ENCODE assay signal across 20 mouse cellular contexts in genomic region chrX:168189563-168189962, GRCm38 (mm10).
"Had no signal": no experiment of that assay in that cellular context is flagged by ENCODE, and none has a peak within 500 bp of the region (broad histone marks: within the 10 kb centered on the region; RNA-seq: fewer than 3 reads in every experiment).

No protein-coding gene starts in this region.

- H3K27me3 ChIP-seq: intestine, embryonic 15.5 days; liver, embryonic 13.5 days; lung, embryonic 15.5 days; midbrain, embryonic 15.5 days; neural tube, embryonic 12.5 days had no signal

- H3K36me3 ChIP-seq: intestine, embryonic 15.5 days; kidney, embryonic 15.5 days; liver, embryonic 13.5 days; lung, embryonic 15.5 days; midbrain, embryonic 12.5 days; midbrain, embryonic 15.5 days; neural tube, embryonic 12.5 days; neural tube, embryonic 15.5 days had no signal

- H3K9me3 ChIP-seq: intestine, embryonic 15.5 days; kidney, embryonic 15.5 days; liver, embryonic 13.5 days; lung, embryonic 15.5 days; midbrain, embryonic 12.5 days; midbrain, embryonic 15.5 days; neural tube, embryonic 12.5 days; neural tube, embryonic 15.5 days had no signal

- DNase-seq: kidney, adult 11 months; kidney, adult 8-10 months; kidney, postnatal 10 days; kidney, postnatal 36 days; layer of hippocampus, postnatal 36 days; liver, embryonic 13.5 days; retina, postnatal 1 day; right cerebral cortex, postnatal 25 days; thymus, adult 2 months; thymus, postnatal 25 days had no signal

- H3K4me3 ChIP-seq: intestine, embryonic 15.5 days; kidney, embryonic 15.5 days; left cerebral cortex, adult 2 months; liver, embryonic 13.5 days; lung, embryonic 15.5 days; midbrain, embryonic 12.5 days; midbrain, embryonic 15.5 days; neural tube, embryonic 12.5 days; neural tube, embryonic 15.5 days had no signal

- H3K27ac ChIP-seq: intestine, embryonic 15.5 days; kidney, embryonic 15.5 days; left cerebral cortex, adult 2 months; liver, embryonic 13.5 days; lung, embryonic 15.5 days; macrophage; midbrain, embryonic 12.5 days; midbrain, embryonic 15.5 days; neural tube, embryonic 12.5 days; neural tube, embryonic 15.5 days; stomach, postnatal 0 days had no signal

- H3K9ac ChIP-seq: intestine, embryonic 15.5 days; kidney, embryonic 15.5 days; liver, embryonic 13.5 days; lung, embryonic 15.5 days; midbrain, embryonic 12.5 days; midbrain, embryonic 15.5 days; neural tube, embryonic 12.5 days; neural tube, embryonic 15.5 days had no signal

- ATAC-seq: intestine, embryonic 15.5 days; midbrain, embryonic 15.5 days had no signal

- H3K4me2 ChIP-seq: intestine, embryonic 15.5 days; kidney, embryonic 15.5 days; liver, embryonic 13.5 days; lung, embryonic 15.5 days; midbrain, embryonic 12.5 days; midbrain, embryonic 15.5 days; neural tube, embryonic 12.5 days; neural tube, embryonic 15.5 days had no signal

- H3K4me1 ChIP-seq: intestine, embryonic 15.5 days; kidney, embryonic 15.5 days; liver, embryonic 13.5 days; lung, embryonic 15.5 days; midbrain, embryonic 12.5 days; midbrain, embryonic 15.5 days; neural tube, embryonic 12.5 days; neural tube, embryonic 15.5 days had no signal
